Mouse (Mus musculus) stomach, postnatal 0 days (tissue): Measurements from ENCODE around the gene Gpatch8.
"Not testable (repeated sequence)": the region's sequence is repeated elsewhere in the genome, so short reads cannot be mapped to it uniquely, and the experiment has no call there.

Experiments
- CTCF ChIP-seq: IDR thresholded peaks from 2 replicates; pipeline ENCODE4 v1.5.1; 2016; ENCODE audit warnings: antibody characterized with exemption, low read depth, mild to moderate bottlenecking, moderate library complexity
- EP300 ChIP-seq: optimal IDR thresholded peaks from 2 replicates; pipeline ENCODE3; 2016; ENCODE audit warnings: antibody characterized with exemption

DNA sequence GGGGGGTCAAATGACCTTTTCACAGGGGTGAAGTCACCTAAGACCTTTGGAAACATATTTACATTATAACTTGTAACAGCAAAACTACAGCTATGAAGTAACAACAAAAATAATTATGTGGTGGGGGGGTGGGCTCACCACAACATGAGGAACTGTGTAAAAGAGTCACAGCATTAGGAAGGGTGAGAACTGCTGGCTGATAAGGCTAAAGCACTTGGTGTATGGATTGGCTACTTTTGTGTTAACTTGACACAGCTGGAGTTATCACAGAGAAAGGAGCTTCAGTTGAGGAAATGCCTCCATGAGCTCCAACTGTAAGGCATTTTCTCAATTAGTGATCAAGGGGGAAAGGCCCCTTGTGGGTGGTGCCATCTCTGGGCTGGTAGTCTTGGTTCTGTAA is 15.9 kb downstream of the Gpatch8 start:
- TF ChIP-seq CTCF, EP300: not testable (repeated sequence)
